Mouse (Mus musculus): ENCODE data around the gene Hoxd4.

The Hoxd4 gene

GRCm38 (mm10) chr2:74711721-74712621, at the start of gene Hoxd4, which contains the start of gene Hoxd3:
Hoxd4 (plus strand) TSS chr2:74711929.
Hoxd3 (plus strand) TSS chr2:74711927.
- in situ Hi-C loops (cut with MboI; ENCODE audit: low sequenced_read_pairs): loop anchor here (25.0 kb wide), 1 partner anchor 875 kb away; no protein-coding TSS in a partner anchor

DNA sequence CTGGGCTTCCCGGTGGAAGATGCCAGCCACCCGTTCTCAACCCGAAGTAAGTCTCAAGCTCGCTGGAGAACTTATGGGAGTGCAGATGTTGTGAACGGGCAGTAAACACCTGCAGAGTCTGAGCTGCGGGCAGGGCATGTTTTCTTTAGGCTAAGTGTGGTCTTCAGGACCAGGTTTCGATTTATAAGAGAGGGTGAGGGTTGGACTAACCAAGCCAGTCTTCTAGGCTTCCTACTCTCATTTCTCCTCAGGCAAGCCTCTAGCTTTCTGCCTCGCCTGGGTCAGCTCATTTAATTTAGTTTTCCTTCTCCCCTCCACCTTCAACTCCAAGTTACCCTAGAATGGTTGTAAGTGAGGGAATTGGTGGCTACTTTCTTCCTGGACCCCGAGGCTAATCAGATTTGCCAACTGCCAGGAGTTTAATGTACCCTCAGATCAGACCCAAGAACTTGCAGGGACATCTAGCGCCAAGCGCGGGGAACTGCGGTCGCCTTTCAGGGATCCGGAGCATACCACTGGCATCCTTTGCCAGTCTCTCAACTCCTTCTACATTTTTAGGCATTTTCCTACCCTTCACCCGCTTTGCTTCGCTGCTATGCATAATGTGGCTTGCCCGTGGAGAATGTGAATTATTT, 48.3 kb upstream of the Hoxd4 start:
- in situ Hi-C loops (cut with MboI; ENCODE audit: low sequenced_read_pairs): loop anchor here (10.0 to 25.0 kb wide), 2 partner anchors 369 to 601 kb away; no protein-coding TSS in a partner anchor

GRCm38 (mm10) chr2:74666411-74666810, 45.3 kb upstream of the Hoxd4 start:
- in situ Hi-C loops (cut with MboI; ENCODE audit: low sequenced_read_pairs): loop anchor here (10.0 to 25.0 kb wide), 2 partner anchors 372 to 604 kb away; no protein-coding TSS in a partner anchor

DNA sequence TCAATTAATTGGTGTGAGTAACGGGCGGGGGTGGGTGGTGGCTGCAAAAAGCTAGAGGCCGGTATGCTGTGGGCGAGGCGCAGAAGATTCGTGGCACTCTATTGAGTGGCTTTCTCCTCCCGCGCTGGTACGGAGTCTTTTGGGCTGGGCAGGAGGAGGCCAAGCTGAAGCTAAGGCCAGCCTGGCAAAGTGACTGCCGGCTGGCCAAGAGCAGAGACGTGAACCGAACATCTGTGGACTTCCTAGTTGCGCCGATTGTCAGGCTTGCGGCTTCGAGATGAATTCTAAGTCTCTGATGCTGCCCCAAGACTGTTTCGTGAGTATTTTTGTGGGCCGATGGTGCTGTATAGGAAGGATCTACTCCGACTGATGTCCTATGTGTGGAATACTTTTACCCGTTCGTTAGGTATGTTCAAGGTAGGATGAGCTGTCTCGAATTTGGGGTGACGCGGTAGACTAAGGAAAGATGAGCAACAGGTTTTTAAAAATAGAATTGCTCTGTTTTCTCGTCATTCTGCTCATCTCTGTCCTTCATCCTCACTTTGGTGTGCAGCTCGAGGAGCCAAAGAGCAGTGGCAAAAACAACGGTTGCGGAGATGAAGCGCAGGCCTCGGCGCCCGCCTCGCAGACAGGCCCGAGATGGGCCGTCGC, 44.4 kb upstream of the Hoxd4 start:
- in situ Hi-C loops (cut with MboI; ENCODE audit: low sequenced_read_pairs): loop anchor here (10.0 to 25.0 kb wide), 2 partner anchors 373 to 605 kb away; no protein-coding TSS in a partner anchor

DNA sequence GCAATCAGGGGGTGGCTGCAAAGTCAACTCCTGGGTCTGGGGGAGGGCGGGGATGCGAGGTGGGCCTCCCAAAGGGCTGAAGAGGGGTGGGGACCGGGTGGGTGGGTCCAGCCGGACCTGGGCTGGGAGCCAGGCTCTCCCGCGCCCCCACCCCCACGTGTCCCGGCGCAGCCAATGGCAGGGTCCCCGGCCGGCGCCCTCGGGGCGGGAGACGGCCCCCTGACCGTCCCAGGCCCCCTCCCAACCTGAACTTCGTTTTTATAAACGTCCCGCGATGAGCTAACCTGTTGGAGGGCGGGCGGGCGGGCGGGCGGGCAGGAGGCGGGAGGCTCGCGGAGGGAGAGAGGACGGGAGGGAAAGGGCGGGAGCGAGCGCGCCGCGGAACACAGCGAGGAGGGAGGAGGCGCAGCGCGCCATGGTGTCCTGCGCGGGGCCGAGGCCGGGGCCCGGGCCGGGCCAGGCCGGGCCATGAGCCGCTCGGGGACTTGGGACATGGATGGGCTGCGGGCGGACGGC, 43.8 kb upstream of the Hoxd4 start, which contains the start of gene Hoxd13:
Hoxd13 (plus strand) TSS at position 469 of the 516 bp plus-strand sequence.
- in situ Hi-C loops (cut with MboI; ENCODE audit: low sequenced_read_pairs): loop anchor here (10.0 to 25.0 kb wide), 2 partner anchors 373 to 606 kb away; no protein-coding TSS in a partner anchor

GRCm38 (mm10) chr2:74668370-74669229, 43.1 kb upstream of the Hoxd4 start:
- in situ Hi-C loops (cut with MboI; ENCODE audit: low sequenced_read_pairs): loop anchor here (10.0 to 25.0 kb wide), 2 partner anchors 374 to 606 kb away; no protein-coding TSS in a partner anchor

GRCm38 (mm10) chr2:74669230-74669578, 42.5 kb upstream of the Hoxd4 start:
- in situ Hi-C loops (cut with MboI; ENCODE audit: low sequenced_read_pairs): loop anchor here (10.0 to 25.0 kb wide), 2 partner anchors 374 to 607 kb away; no protein-coding TSS in a partner anchor

GRCm38 (mm10) chr2:74669650-74670235, 42.0 kb upstream of the Hoxd4 start:
- in situ Hi-C loops (cut with MboI; ENCODE audit: low sequenced_read_pairs): loop anchor here (10.0 to 25.0 kb wide), 2 partner anchors 375 to 607 kb away; no protein-coding TSS in a partner anchor

DNA sequence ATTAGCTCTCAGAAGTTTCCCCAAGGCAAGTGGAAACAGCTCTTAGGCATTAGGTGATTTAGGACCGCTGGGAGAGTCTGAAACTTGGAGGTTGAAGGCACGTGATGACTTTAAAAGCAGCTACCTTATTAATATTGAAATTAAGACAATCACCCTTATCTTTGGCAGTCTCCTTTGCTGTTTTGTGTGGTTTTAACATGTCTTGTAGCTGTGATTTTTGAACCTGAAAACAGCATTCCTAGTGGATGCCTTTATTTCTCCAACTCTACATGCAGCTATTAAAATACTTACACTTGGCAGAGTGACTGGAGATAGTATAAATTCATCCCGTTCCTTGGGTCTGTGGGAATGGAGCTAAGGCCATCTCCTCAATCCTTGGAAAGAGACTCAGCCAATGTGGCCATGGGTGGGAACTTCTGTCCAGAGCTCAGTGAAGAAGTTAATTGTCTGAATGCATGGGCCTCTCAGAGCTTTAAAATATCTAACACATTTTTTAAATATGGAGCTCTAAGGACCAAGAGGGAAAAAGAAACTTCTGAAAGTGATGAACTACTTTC, 41.0 kb upstream of the Hoxd4 start:
- in situ Hi-C loops (cut with MboI; ENCODE audit: low sequenced_read_pairs): loop anchor here (25.0 kb wide), 1 partner anchor 608 kb away; no protein-coding TSS in a partner anchor

DNA sequence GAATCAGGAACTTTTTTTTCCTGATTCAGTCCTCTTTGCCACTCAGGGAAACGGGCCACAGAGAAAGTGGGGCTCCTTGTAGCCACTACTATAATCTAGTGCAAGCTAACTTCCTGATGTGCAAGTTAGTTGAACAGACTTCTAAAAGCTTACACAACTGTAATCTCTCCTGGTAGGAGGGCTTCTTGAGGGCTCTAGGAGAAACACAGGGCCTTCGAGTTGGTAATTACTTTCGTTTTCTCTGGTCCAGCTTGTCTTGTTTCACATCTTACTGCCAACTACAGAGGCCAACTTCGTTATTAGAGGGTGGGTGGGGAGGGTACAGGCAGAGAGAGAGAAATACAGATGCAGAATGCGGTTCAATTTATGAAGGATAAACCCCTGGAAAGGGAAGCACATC, 39.9 kb upstream of the Hoxd4 start:
- in situ Hi-C loops (cut with MboI; ENCODE audit: low sequenced_read_pairs): loop anchor here (25.0 kb wide), 1 partner anchor 610 kb away; no protein-coding TSS in a partner anchor

DNA sequence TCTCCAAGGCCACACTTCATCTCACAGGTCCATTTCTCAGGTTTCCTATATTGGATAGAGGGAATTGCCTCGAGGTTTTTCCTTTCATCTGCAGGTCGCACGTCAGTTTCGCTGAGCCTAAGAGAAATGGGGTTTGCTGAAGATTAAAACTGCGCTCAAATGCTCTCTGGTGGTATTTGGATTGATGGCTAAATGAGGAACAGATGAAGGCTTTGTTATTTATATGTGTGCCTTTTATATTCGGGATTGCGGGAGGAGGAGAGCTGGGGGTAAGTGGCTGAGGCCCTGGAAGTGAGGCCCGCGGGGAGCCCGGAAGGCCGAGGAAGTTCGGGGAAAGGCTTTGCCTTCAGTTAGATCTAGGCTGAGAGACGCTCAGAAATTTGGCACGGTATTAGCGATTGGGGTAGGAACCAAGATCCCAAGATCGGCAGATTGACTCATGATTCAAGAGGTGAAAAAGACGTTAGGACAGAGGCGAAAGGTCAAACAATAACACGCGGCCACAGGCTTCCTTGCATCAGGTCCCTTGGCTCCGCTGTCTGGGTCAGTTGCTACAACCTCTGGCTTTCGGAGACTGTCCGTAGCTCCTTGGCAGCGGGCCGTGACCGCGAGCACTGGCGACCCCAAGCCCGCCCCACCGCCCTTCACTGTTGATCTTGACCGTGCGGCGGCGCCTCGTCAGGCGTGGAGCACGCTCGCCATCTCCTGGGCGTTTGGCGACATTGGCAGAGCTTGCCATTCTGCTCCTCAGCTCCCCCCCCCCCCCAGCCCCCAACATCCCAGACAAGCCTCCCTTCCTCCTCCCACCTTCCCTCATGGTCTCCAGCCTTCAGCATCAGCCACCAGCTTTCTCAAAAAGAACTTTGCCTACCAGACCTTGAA, 39.0 kb upstream of the Hoxd4 start:
- in situ Hi-C loops (cut with MboI; ENCODE audit: low sequenced_read_pairs): loop anchor here (25.0 kb wide), 1 partner anchor 610 kb away; no protein-coding TSS in a partner anchor

DNA sequence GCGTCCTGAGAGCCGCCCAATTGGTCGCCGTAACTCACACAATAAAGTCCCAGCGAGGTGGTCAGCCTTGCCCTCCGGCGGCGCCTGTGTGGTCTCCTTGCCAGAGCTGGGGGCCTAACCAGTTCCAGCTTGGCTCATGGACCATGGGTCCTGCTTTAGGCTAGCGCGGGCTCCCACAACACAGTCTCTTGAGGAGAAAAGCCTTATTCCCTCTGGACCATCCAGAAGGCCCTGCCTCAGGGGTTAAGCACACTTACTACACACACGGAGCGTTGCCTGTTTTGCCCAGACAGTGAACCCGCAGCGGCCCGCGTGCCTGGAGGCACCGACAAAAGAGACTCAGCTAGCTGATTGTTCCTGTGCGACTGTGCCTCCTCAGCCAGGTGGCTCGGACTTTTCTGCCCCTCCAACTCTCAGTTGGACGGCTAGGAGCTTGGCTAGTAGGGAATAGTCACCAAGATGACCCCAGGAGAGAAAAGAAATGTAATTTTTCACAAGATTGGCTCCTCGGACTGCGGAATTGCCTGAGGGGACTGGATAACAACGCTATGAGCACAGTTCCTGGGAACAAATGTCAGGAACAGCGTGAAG, 37.8 kb upstream of the Hoxd4 start:
- in situ Hi-C loops (cut with MboI; ENCODE audit: low sequenced_read_pairs): loop anchor here (25.0 kb wide), 1 partner anchor 612 kb away; no protein-coding TSS in a partner anchor

DNA sequence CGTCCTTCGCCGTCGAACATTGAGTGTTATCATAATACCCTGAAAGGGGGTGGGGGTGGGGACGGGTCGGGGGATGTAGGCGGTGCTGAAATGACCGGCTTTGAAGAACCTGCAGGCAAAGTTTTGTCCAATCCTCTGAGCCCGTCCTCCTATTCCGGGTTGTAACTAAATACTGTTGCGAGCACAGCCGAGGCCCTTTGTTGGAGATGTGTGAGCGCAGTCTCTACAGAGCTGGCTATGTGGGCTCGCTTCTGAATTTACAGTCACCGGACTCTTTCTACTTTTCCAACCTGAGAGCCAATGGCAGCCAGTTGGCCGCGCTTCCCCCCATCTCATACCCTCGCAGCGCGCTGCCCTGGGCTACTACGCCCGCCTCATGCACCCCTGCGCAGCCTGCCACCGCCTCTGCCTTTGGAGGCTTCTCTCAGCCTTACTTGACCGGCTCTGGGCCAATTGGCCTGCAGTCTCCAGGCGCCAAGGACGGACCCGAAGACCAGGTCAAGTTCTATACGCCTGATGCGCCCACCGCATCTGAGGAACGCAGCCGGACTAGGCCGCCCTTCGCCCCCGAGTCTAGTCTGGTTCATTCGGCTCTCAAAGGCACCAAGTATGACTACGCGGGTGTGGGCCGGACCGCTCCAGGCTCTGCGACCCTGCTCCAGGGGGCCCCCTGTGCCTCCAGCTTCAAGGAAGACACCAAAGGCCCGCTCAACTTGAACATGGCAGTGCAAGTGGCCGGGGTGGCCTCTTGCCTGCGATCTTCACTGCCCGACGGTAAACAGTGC, 36.7 kb upstream of the Hoxd4 start, which contains the start of gene Hoxd12:
Hoxd12 (plus strand) TSS at position 133 of the 785 bp plus-strand sequence.
- in situ Hi-C loops (cut with MboI; ENCODE audit: low sequenced_read_pairs): loop anchor here (25.0 kb wide), 2 partner anchors 613 to 637 kb away; no protein-coding TSS in a partner anchor

DNA sequence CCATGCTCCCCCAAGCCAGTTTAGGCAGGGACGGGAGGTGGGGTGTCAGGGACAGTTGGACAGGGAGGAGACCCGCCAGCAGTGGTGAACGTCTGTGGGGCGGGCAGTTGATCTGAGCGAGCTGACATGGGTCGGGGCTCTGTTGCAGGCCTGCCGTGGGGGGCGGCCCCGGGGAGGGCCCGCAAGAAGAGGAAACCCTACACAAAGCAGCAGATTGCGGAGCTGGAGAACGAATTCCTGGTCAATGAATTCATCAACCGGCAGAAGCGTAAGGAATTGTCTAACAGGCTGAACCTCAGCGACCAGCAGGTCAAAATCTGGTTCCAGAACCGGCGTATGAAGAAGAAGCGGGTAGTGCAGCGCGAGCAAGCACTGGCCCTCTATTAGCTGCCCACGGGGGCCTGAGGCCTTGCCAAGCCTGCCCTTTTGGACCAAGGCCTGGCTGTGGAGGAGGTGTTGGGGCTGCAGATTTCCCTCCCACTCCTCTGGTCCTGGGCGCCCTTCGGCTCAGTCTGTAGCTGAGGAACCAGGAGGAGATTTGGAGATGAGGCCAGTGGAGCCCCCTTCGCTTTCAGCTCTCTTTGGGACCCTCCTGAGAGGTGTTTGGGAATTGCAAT, 36.0 kb upstream of the Hoxd4 start:
- in situ Hi-C loops (cut with MboI; ENCODE audit: low sequenced_read_pairs): loop anchor here (25.0 kb wide), 1 partner anchor 637 kb away; no protein-coding TSS in a partner anchor

DNA sequence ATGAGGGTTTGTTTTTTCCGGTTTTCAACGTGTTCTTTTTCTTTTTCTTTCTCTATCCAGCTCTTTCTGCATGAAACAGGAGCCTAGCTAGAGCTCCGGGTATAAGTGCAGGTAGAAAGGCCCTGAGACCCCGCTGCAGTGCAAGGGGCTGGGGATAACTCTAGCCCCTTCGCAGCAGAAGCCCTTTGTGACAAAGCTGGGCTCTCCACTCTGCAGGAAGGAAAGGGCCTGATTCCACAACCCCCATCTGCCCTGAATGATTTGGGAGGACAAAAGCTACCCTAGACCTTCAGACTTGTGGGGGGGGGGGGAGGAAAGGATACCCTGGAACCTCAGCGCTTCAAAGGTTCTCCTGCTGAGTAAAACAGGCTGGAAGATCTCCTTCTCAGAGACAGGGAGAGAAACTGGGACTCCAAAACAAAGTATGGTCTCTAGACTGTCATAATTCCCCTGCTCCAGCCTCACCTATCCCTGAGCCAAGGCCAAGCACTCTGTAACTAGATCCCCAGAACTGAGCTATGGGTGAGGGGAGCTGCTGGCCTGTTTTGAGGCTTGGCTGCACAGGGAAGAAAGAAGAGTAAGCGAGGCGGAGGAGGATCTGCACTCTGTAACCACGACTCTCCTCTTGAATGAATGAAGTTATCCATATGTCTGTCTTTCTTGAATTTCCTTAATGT, 35.2 kb upstream of the Hoxd4 start:
- in situ Hi-C loops (cut with MboI; ENCODE audit: low sequenced_read_pairs): loop anchor here (25.0 kb wide), 1 partner anchor 636 kb away; no protein-coding TSS in a partner anchor

Data from CH12F3 (cell line).